Mouse (Mus musculus) E14TG2a.4 (cell line): Measurements from ENCODE around the gene Gm49416.

ENCODE experiments used
- CTCF ChIP-seq: conservative IDR thresholded peaks from 2 replicates; pipeline ENCODE4 v1.5.1; 2014; ENCODE audit warnings: low read length
- NANOG ChIP-seq: IDR thresholded peaks from 2 replicates; pipeline ENCODE4 v1.6.1; 2014; ENCODE audit warnings: borderline replicate concordance, low read length, mixed read lengths
- POU5F1 ChIP-seq: IDR thresholded peaks from 2 replicates; pipeline ENCODE4 v1.6.1; 2014; ENCODE audit warnings: low read length, borderline replicate concordance

GRCm38 (mm10) chr19:8930771-8931170 is 42.0 kb downstream of the Gm49416 start:
- TF ChIP-seq CTCF (no peak), POU5F1 (no peak), NANOG (no peak)
